Mouse (Mus musculus): Measurements from ENCODE around the gene Dlg2. TPM values are rescaled to one million over a fixed set of nuclear protein-coding genes. Genes with fewer than 3 reads are reported as not detected.

Dlg2 gene
- polyA plus RNA-seq, 1 experiment from 2014 or later: 10.0 TPM

GRCm38 (mm10) chr7:92457791-92458190 lies 1981.3 kb downstream of the Dlg2 start:
- H3K9ac ChIP-seq (ENCODE audit: low read length): no peak overlapping the region
- H3K4me1 ChIP-seq (ENCODE audit: control insufficient read depth in 2 of 2, insufficient read depth in 2 of 2, low read length in 2 of 2): peaks cover 11 to 16% of the 10 kb centered on the region in 2 experiments
- no peaks in the 10 kb centered on the region for H3K36me3 ChIP-seq (ENCODE audit: control insufficient read depth, insufficient read depth, low read length)
- no peak overlapping the region for H3K4me2 ChIP-seq (ENCODE audit: low read length)
- H3K27ac ChIP-seq (replicated peaks in 1 of 2; ENCODE audit: control insufficient read depth in 1 of 2, insufficient read depth in 1 of 2, low read depth in 2 of 2, low read length in 2 of 2): peak overlapping the region in 1 of 2 experiments; percentile 55; a peak in 3 of 4 replicates
- H3K27me3 ChIP-seq (ENCODE audit: control insufficient read depth, insufficient read depth, low read length): no peaks in the 10 kb centered on the region
- ATAC-seq (ENCODE audit: insufficient number of reproducible peaks, insufficient read depth, low FRiP score, low read depth): peak; percentile 89
- H3K4me3 ChIP-seq (ENCODE audit: control insufficient read depth in 1 of 2, insufficient read depth in 1 of 2, low read depth in 1 of 2, low read length in 2 of 2): no peak overlapping the region
- H3K9me3 ChIP-seq (ENCODE audit: control insufficient read depth, low read length): no peaks in the 10 kb centered on the region
- 7% methylated on average over 4 of the region's 4 CpGs for WGBS

- no peak overlapping the region for H3K4me3 ChIP-seq (ENCODE audit: control insufficient read depth in 1 of 2, insufficient read depth in 1 of 2, low read depth in 1 of 2, low read length in 2 of 2)
- 48% methylated on average over 4 of the region's 4 CpGs for WGBS
- H3K9me3 ChIP-seq (ENCODE audit: control insufficient read depth, low read length): no peaks in the 10 kb centered on the region
- no peak overlapping the region for H3K9ac ChIP-seq (ENCODE audit: low read length)
- H3K27me3 ChIP-seq (ENCODE audit: control insufficient read depth, insufficient read depth, low read length): no peaks in the 10 kb centered on the region
- H3K4me1 ChIP-seq (ENCODE audit: control insufficient read depth in 2 of 2, insufficient read depth in 2 of 2, low read length in 2 of 2): peaks cover 11 to 16% of the 10 kb centered on the region in 2 experiments
- no peak for ATAC-seq (ENCODE audit: insufficient number of reproducible peaks, insufficient read depth, low FRiP score, low read depth)
- no peaks in the 10 kb centered on the region for H3K36me3 ChIP-seq (ENCODE audit: control insufficient read depth, insufficient read depth, low read length)
- H3K27ac ChIP-seq (replicated peaks in 1 of 2; ENCODE audit: control insufficient read depth in 1 of 2, insufficient read depth in 1 of 2, low read depth in 2 of 2, low read length in 2 of 2): peak overlapping the region; percentile 5 to 55; a peak in 3 of 4 replicates
- no peak overlapping the region for H3K4me2 ChIP-seq (ENCODE audit: low read length)
These were observed 1981.8 kb downstream of the Dlg2 start for GRCm38 (mm10) chr7:92458308-92458707.

GRCm38 (mm10) chr7:92460578-92460977 lies 1984.1 kb downstream of the Dlg2 start:
- Histone ChIP-seq H3K4me2 (ENCODE audit: low read length) (no peak overlapping the region), H3K4me3 (ENCODE audit: control insufficient read depth in 1 of 2, insufficient read depth in 1 of 2, low read depth in 1 of 2, low read length in 2 of 2) (no peak overlapping the region), H3K36me3 (ENCODE audit: control insufficient read depth, insufficient read depth, low read length) (no peaks in the 10 kb centered on the region), H3K9me3 (ENCODE audit: control insufficient read depth, low read length) (no peaks in the 10 kb centered on the region), H3K27ac (replicated peaks in 1 of 2; ENCODE audit: control insufficient read depth in 1 of 2, insufficient read depth in 1 of 2, low read depth in 2 of 2, low read length in 2 of 2) (no peak overlapping the region; a peak in 1 of 4 replicates), H3K9ac (ENCODE audit: low read length) (no peak overlapping the region), H3K27me3 (ENCODE audit: control insufficient read depth, insufficient read depth, low read length) (no peaks in the 10 kb centered on the region), H3K4me1 (ENCODE audit: control insufficient read depth in 2 of 2, insufficient read depth in 2 of 2, low read length in 2 of 2) (peaks cover 9 to 16% of the 10 kb centered on the region in 2 experiments)
- no peak for ATAC-seq (ENCODE audit: insufficient number of reproducible peaks, insufficient read depth, low FRiP score, low read depth)

- H3K36me3 ChIP-seq (ENCODE audit: control insufficient read depth, insufficient read depth, low read length): no peaks in the 10 kb centered on the region
- H3K9ac ChIP-seq (ENCODE audit: low read length): no peak overlapping the region
- no peak overlapping the region for H3K4me2 ChIP-seq (ENCODE audit: low read length)
- 62% methylated on average over 3 of the region's 3 CpGs for WGBS
- no peaks in the 10 kb centered on the region for H3K9me3 ChIP-seq (ENCODE audit: control insufficient read depth, low read length)
- no peak overlapping the region for H3K27ac ChIP-seq (replicated peaks in 1 of 2; ENCODE audit: control insufficient read depth in 1 of 2, insufficient read depth in 1 of 2, low read depth in 2 of 2, low read length in 2 of 2)
- no peak for ATAC-seq (ENCODE audit: insufficient number of reproducible peaks, insufficient read depth, low FRiP score, low read depth)
- H3K4me1 ChIP-seq (ENCODE audit: control insufficient read depth in 2 of 2, insufficient read depth in 2 of 2, low read length in 2 of 2): peaks cover 9 to 10% of the 10 kb centered on the region in 2 experiments
- H3K27me3 ChIP-seq (ENCODE audit: control insufficient read depth, insufficient read depth, low read length): no peaks in the 10 kb centered on the region
- no peak overlapping the region for H3K4me3 ChIP-seq (ENCODE audit: control insufficient read depth in 1 of 2, insufficient read depth in 1 of 2, low read depth in 1 of 2, low read length in 2 of 2)
These were observed 1984.8 kb downstream of the Dlg2 start for GRCm38 (mm10) chr7:92461256-92461655.

- H3K9ac ChIP-seq (ENCODE audit: low read length): no peak overlapping the region
- no peak overlapping the region for H3K4me3 ChIP-seq (ENCODE audit: control insufficient read depth in 1 of 2, insufficient read depth in 1 of 2, low read depth in 1 of 2, low read length in 2 of 2)
- H3K27ac ChIP-seq (replicated peaks in 1 of 2; ENCODE audit: control insufficient read depth in 1 of 2, insufficient read depth in 1 of 2, low read depth in 2 of 2, low read length in 2 of 2): no peak overlapping the region
- H3K4me1 ChIP-seq (ENCODE audit: control insufficient read depth in 2 of 2, insufficient read depth in 2 of 2, low read length in 2 of 2): peaks cover 0 to under 1% of the 10 kb centered on the region in 2 experiments; a peak in 1 of 4 replicates
- H3K9me3 ChIP-seq (ENCODE audit: control insufficient read depth, low read length): no peaks in the 10 kb centered on the region
- no peak for ATAC-seq (ENCODE audit: insufficient number of reproducible peaks, insufficient read depth, low FRiP score, low read depth)
- no peak overlapping the region for H3K4me2 ChIP-seq (ENCODE audit: low read length)
- H3K27me3 ChIP-seq (ENCODE audit: control insufficient read depth, insufficient read depth, low read length): no peaks in the 10 kb centered on the region
- 32% methylated on average over 2 of the region's 2 CpGs for WGBS
- no peaks in the 10 kb centered on the region for H3K36me3 ChIP-seq (ENCODE audit: control insufficient read depth, insufficient read depth, low read length)
These were observed 1986.8 kb downstream of the Dlg2 start for GRCm38 (mm10) chr7:92463080-92463877.

GRCm38 (mm10) chr7:92464290-92464689 lies 1987.8 kb downstream of the Dlg2 start:
- Histone ChIP-seq H3K9me3 (ENCODE audit: control insufficient read depth, low read length) (no peaks in the 10 kb centered on the region), H3K27ac (replicated peaks in 1 of 2; ENCODE audit: control insufficient read depth in 1 of 2, insufficient read depth in 1 of 2, low read depth in 2 of 2, low read length in 2 of 2) (no peak overlapping the region), H3K4me1 (ENCODE audit: control insufficient read depth in 2 of 2, insufficient read depth in 2 of 2, low read length in 2 of 2) (no peaks in the 10 kb centered on the region), H3K4me3 (ENCODE audit: control insufficient read depth in 1 of 2, insufficient read depth in 1 of 2, low read depth in 1 of 2, low read length in 2 of 2) (no peak overlapping the region), H3K27me3 (ENCODE audit: control insufficient read depth, insufficient read depth, low read length) (no peaks in the 10 kb centered on the region), H3K9ac (ENCODE audit: low read length) (no peak overlapping the region), H3K4me2 (ENCODE audit: low read length) (no peak overlapping the region), H3K36me3 (ENCODE audit: control insufficient read depth, insufficient read depth, low read length) (no peaks in the 10 kb centered on the region)
- 71% methylated on average over 2 of the region's 2 CpGs for WGBS
- ATAC-seq (ENCODE audit: insufficient number of reproducible peaks, insufficient read depth, low FRiP score, low read depth): no peak

GRCm38 (mm10) chr7:92479143-92479542 lies 2002.7 kb downstream of the Dlg2 start:
- ATAC-seq (ENCODE audit: insufficient number of reproducible peaks, insufficient read depth, low FRiP score, low read depth): no peak
- Histone ChIP-seq H3K9ac (ENCODE audit: low read length) (no peak overlapping the region), H3K4me3 (ENCODE audit: control insufficient read depth in 1 of 2, insufficient read depth in 1 of 2, low read depth in 1 of 2, low read length in 2 of 2) (no peak overlapping the region), H3K4me1 (ENCODE audit: control insufficient read depth in 2 of 2, insufficient read depth in 2 of 2, low read length in 2 of 2) (no peaks in the 10 kb centered on the region), H3K27me3 (ENCODE audit: control insufficient read depth, insufficient read depth, low read length) (no peaks in the 10 kb centered on the region), H3K4me2 (ENCODE audit: low read length) (no peak overlapping the region), H3K36me3 (ENCODE audit: control insufficient read depth, insufficient read depth, low read length) (no peaks in the 10 kb centered on the region), H3K9me3 (ENCODE audit: control insufficient read depth, low read length) (no peaks in the 10 kb centered on the region), H3K27ac (replicated peaks in 1 of 2; ENCODE audit: control insufficient read depth in 1 of 2, insufficient read depth in 1 of 2, low read depth in 2 of 2, low read length in 2 of 2) (no peak overlapping the region)
- 73% methylated on average over 1 of the region's 1 CpGs for WGBS

GRCm38 (mm10) chr7:92479748-92480147 lies 2003.3 kb downstream of the Dlg2 start:
- ATAC-seq (ENCODE audit: insufficient number of reproducible peaks, insufficient read depth, low FRiP score, low read depth): no peak

More at GRCm38 (mm10) chr7:92479748-92480147, 2003.3 kb downstream of the Dlg2 start:
- Histone ChIP-seq H3K9ac (ENCODE audit: low read length) (no peak overlapping the region), H3K4me1 (ENCODE audit: control insufficient read depth in 2 of 2, insufficient read depth in 2 of 2, low read length in 2 of 2) (no peaks in the 10 kb centered on the region), H3K27me3 (ENCODE audit: control insufficient read depth, insufficient read depth, low read length) (no peaks in the 10 kb centered on the region), H3K4me2 (ENCODE audit: low read length) (no peak overlapping the region), H3K27ac (replicated peaks in 1 of 2; ENCODE audit: control insufficient read depth in 1 of 2, insufficient read depth in 1 of 2, low read depth in 2 of 2, low read length in 2 of 2) (no peak overlapping the region), H3K4me3 (ENCODE audit: control insufficient read depth in 1 of 2, insufficient read depth in 1 of 2, low read depth in 1 of 2, low read length in 2 of 2) (no peak overlapping the region), H3K36me3 (ENCODE audit: control insufficient read depth, insufficient read depth, low read length) (no peaks in the 10 kb centered on the region), H3K9me3 (ENCODE audit: control insufficient read depth, low read length) (no peaks in the 10 kb centered on the region)
- WGBS: 83% methylated on average over 2 of the region's 2 CpGs
